Mouse (Mus musculus) cerebellum, adult 2 months (tissue): ENCODE results near the gene Trappc3.

Source experiments
- CTCF ChIP-seq: fragments of 200-500 bp; IDR thresholded peaks from 2 replicates; pipeline ENCODE4 v1.5.1; 2011; ENCODE audit warnings: low read depth, mild to moderate bottlenecking, control low read depth, low read length, moderate library complexity, borderline replicate concordance; ENCODE audit not compliant: insufficient read depth
- POLR2A ChIP-seq: fragments of 200-500 bp; IDR thresholded peaks from 2 replicates; pipeline ENCODE4 v1.6.1; 2011; ENCODE audit warnings: low read length, control low read depth, borderline replicate concordance; ENCODE audit not compliant: insufficient read depth

DNA sequence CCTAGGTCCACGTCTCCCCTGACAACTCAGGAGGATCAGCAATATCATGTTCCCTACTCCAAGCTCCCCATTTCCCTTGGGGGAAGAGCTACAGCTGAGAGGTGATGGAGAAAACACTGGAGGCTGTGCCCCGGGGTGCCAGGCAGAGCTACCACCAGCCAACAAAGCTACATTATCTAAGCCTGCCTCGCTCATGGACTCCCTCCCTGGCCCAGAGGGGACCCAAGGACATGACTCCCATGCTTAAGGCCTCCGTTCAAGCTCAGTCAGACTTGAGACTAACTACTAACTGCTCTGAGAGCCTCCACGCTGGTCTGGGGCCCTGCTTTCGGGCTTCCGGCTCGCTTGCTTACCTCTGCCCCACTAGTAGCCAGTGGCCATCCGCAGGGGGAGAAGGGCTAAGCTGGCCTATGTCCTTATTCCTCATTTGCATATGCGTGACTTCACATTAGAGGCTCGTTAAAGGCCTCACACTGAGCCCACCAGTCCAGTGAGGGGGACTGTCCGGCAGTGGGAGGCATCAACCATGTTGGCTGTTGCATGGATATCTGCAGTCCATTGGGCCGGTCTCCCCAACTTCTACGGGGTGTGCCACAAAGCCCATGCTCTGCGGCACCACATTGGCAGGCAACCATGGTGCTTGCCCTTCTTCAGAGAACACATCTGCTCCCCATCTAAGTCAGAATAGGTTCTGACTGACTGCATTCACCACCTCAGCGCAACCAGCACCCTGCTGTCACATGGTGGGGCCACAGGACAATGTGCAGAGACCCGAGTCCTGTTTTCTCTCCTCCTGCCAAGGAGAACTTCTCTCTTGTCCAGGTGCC lies 9.5 kb upstream of the Trappc3 start:
- no peak for TF ChIP-seq CTCF
- TF ChIP-seq POLR2A, result no peak
